Mouse (Mus musculus): ENCODE data around the gene Ehbp1.

Gene Ehbp1

DNA sequence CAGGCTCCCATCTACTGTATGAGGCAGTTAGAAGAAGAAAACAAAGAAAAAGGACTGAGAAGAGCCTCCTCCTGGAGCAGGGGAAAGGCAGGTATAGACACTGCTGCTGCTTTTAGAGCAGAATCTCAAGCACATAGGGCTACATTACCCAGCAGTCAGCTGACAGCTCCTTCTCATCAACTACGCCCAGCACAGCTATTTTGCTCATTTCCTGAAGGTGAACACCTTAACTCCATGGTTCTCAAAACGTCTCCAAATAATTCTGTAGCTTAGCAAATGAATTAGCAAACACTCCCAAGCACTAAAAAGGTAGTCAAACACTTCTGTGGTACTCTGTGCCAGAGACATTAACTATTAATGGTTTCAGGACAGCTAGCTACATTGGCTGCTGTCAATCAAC lies 278.7 kb downstream of the Ehbp1 start:
- DNase-seq (ENCODE audit: low read depth, low spot score), result no peak

DNA sequence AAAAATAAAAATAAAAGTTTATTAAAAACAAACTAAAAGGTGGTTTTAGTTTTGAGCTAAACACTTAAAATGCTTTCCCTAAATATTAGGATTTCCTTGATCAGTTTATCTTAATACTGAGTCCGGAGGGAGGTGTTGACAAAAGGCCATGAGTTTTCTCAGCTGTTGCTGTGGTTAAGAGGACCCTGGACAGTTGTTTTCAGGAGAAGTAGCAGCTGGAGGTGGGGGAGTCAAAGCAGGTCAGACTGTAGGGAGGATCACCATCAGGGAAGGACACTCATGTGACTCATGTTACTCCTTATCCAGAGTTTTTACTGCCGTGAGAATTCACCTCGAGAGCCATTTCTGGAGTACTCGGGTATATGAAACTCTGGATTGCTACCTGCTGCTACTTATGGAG lies 280.4 kb downstream of the Ehbp1 start:
- no peak for DNase-seq (ENCODE audit: low read depth, low spot score)

GRCm38 (mm10) chr11:22057538-22057937 lies 284.6 kb downstream of the Ehbp1 start:
- DNase-seq (ENCODE audit: low read depth, low spot score), result no peak

DNA sequence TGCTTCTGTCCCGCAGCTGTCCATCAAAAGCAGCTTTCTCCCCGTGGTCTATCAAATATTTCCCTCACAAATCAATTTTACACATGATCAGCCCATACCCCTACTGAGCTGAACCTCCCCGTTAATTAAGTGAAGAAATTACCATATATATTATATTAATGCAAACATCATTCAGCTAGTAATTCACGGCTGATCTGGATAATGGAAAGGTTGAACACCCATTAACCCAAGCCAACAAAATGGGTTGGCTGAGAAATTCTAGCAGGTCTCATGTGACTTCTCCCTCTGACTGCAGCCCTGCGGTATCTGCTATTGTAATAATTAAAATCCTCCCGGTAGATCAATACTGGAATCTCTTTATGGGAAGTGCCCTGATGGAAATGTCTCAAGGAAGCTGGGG lies 286.2 kb downstream of the Ehbp1 start:
- no peak for DNase-seq (ENCODE audit: low read depth, low spot score)

GRCm38 (mm10) chr11:22053034-22053668 lies 288.9 kb downstream of the Ehbp1 start:
- DNase-seq (ENCODE audit: low read depth, low spot score), result no peak

DNA sequence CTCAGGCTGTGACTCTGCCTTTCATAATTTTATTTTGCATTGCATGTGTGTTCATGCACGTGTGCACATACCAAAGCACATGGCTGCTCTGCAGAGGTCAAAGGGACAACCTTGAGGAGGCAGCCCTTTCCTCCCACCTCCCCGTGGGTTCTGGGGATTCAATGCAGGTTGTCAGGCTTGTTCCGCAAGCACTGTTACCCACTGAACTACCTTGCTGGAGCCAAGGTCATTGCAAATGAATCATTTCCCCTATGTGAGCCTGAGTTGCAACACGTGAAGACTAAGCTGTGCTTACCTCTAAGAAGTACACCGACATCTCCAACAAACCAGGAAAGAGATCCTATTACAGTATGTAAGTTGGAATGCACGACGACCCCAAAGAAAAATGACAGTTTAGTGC lies 291.2 kb downstream of the Ehbp1 start:
- DNase-seq (ENCODE audit: low read depth, low spot score), result no peak

- DNase-seq (ENCODE audit: low read depth, low spot score), result no peak
Observed at GRCm38 (mm10) chr11:22039854-22040426, 302.2 kb downstream of the Ehbp1 start.

DNA sequence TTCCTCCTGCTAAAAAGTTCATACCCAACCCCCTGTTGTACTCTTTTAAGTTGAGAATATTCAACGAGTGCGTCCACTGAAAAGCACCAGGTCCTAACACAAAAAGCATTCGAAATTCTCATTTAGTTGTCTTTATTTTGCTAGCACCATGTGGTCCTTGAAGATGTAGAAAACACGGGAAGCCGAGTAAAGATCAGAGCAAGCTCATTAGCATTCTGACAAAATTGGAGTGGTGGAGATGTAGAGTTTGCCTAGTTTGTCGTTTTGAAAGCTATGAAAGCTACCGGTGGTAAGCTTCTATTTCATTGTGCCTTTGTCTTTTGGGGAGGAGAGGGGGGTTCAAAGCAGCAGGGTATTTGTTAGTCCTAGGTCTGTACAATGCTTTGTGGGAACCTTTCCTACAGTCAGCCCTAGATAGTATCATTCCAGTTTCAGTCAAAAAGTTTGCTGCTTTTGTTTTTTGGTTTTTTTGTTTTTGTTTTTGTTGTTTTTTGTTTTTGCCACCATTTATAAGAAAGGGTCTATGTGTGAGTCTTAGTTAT lies 307.5 kb downstream of the Ehbp1 start:
- no peak for DNase-seq (ENCODE audit: low read depth, low spot score)

GRCm38 (mm10) chr11:22033582-22033981 lies 308.5 kb downstream of the Ehbp1 start:
- DNase-seq (ENCODE audit: low read depth, low spot score), result no peak

DNA sequence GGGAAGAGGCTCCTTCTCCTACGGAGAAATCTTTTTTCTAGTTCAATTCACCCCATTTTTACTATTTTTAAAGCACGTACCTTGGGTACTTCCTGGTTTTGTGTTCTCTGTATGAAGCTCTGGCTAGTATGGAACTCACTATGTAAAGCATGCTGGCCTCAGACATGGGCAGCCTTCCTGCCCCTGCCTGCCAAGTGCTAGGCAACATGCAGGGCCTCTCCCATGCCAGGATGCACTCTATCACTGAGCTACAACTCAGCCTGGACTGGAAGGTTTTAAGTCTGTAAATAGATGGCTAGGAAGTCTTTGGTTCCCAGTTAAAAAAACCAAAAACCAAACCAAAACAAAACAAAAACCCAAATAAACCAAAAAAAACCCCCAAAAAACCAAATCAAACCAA lies 321.5 kb downstream of the Ehbp1 start:
- DNase-seq (ENCODE audit: low read depth, low spot score), result no peak

- no peak for DNase-seq (ENCODE audit: low read depth, low spot score)
Observed at GRCm38 (mm10) chr11:22017444-22017843, 324.6 kb downstream of the Ehbp1 start.

GRCm38 (mm10) chr11:22016341-22016740 lies 325.8 kb downstream of the Ehbp1 start:
- no peak for DNase-seq (ENCODE audit: low read depth, low spot score)

GRCm38 (mm10) chr11:22008817-22009216 lies 333.3 kb downstream of the Ehbp1 start:
- DNase-seq (ENCODE audit: low read depth, low spot score), result no peak

- no peak for DNase-seq (ENCODE audit: low read depth, low spot score)
Observed at GRCm38 (mm10) chr11:22008129-22008596, 333.9 kb downstream of the Ehbp1 start.

DNA sequence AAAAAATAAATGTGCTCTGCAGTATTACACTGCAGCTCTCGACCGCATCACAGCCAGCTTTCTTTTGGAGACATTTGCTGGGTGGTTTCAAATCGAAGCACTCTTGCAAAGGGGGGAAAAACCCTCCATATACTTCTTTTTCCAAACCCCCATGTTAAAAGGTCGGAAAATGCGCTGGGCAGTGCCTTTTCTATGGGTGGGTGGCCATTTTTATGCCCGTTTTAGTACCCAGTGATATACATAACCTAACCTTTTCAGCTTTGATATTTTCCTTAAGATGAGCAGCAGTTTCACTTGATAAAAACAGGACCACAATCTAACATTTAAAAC lies 334.3 kb downstream of the Ehbp1 start:
- DNase-seq (ENCODE audit: low read depth, low spot score), result no peak

DNA sequence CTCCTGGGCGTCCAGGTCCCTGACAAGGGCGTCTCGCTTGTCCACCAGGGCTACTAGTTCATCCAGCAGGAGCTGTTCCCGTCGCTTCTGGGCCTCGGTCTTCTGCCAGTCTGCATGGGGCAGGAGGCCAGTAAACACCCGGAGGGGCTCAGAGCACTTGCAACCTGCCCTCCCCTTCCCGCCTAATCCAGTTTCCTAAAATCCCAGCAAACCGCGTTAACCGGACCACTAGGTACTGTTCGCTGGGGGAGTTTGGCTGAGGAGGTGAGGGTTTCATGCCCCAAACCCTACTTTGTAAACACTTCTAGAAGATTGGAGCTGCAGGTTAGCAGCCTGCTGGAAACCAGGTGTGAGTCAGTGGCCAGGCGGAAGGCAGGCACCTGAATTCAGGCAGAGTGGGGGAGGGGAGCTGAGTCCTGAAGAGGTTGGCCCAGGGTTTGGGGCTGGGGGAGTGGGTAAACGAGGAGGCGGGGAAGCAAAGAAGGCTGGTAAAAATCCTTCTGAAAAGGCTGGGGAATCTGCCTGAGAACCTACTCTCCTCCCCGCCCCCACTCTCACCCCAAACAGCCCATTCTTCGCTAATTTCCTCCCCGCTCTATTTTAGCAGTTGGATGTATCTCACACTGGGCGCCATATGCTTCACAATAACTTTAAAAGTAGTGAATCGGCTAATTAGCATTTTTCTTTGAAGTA lies 334.9 kb downstream of the Ehbp1 start:
- DNase-seq (ENCODE audit: low read depth, low spot score), result no peak

- DNase-seq (ENCODE audit: low read depth, low spot score), result no peak
Observed at GRCm38 (mm10) chr11:22006471-22007087, 335.5 kb downstream of the Ehbp1 start.

DNA sequence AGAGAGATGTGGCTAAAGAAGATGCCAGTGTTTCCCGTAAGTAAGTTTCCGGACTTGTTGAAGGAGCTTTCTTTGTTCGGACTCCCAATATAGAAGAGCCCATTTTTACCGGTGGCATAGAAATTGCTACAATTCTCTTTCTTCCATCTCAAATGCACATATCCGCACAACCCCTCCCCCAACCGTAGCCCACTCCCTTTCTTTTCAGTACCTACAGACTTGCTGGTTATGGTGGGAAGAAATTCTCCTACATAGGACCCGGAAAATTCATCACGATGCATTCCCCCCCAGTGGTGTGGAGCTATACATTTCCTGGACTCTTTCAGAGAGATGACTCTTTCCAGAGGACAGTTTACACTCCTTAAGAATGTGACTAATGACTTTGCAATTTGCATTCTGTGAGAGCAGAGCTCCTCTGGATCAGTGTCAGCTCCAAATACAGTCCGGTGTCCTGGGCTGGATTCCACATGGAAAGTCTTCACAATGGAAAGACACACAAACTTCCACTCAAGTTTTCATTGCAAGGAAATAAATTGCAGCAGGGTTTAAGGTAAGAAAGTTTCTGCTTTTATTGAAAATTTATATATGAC lies 336.7 kb downstream of the Ehbp1 start:
- no peak for DNase-seq (ENCODE audit: low read depth, low spot score)

DNA sequence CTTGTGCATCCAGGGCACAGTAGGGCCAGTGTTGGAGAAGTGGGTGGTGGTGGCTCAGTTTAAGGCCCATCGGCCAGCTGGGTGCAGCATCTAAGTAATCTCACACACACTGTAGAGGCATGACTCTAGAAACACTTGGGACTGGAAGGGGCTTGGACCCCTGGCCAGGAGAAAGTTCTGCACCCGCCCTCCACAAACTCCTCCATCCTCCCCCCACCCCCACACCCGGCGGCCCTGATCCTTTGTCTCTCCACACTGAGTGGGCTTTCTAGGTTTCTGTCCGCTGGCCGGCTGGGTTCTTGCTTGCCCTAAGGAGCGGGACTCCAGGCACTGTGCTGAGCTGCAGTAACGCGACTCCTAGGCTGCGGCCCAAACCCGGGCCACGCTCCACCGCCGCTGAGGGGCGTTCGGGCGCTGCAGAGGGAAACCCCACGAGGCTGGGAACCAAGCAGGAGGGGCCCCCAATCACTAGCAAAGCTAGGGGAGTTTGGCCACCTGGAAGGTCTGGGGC lies 337.7 kb downstream of the Ehbp1 start:
- no peak for DNase-seq (ENCODE audit: low read depth, low spot score)

- DNase-seq (ENCODE audit: low read depth, low spot score), result no peak
Observed at GRCm38 (mm10) chr11:22003341-22003981, 338.6 kb downstream of the Ehbp1 start.

- DNase-seq (ENCODE audit: low read depth, low spot score), result no peak
Observed at GRCm38 (mm10) chr11:22002783-22003340, 339.2 kb downstream of the Ehbp1 start, which contains the start of gene Otx1. Otx1 (minus strand) TSS chr11:22002897.

Measured in skeletal muscle tissue, adult 2 months (tissue).